Mouse (Mus musculus) megakaryocyte, embryonic 14.5 days (primary cell): ENCODE measurements around the gene Lca5l.

ENCODE experiments used
- FLI1 ChIP-seq: IDR thresholded peaks from 2 replicates; pipeline ENCODE4 v1.6.1; 2012; ENCODE audit warnings: low read length, inconsistent platforms, mixed read lengths
- GATA1 ChIP-seq: IDR thresholded peaks from 3 replicates; pipeline ENCODE4 v1.6.1; 2012; ENCODE audit warnings: mixed read lengths, low read length, inconsistent platforms, borderline replicate concordance

- TF ChIP-seq GATA1 (no peak), FLI1 (no peak)
Observed at GRCm38 (mm10) chr16:96179156-96179555, 12.9 kb downstream of the Lca5l start.
